Mouse (Mus musculus): ENCODE measurements around the gene Psmg1.
"Not testable (repeated sequence)": the region's sequence is repeated elsewhere in the genome, so short reads cannot be mapped to it uniquely, and the experiment has no call there.

The Psmg1 gene

DNA sequence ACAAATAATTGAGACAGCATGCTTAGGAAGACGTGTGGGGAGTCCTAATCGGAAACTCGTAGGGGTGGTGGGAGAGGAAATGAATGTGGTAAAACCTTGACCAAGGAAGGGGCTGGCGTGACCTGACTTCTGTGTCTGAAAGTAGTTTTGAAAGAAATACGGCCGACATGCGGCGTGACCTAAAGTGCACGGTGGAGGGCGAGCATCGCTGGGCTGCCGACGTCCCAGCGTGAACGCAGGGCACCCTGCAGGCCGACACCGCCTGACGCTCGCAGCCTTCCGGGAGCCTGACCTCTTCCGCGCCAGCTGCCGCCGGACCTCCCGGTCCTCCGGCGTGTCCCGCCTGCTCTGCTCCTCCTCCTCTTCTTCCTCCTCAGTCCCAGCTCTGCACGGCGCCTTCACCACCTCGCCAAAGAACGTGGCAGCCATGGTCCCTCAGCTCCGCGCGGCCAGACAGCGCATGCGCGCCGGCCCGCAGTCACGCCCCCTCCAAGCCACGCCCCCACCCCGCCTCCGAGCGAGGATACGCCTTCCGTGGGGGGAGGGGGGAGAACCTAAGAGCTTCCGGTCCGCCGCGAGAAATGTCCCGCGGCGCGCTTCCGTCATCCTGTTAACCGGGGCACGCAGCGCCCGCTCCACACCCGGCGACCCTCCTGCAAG is at the start of gene Psmg1:
Psmg1 (minus strand) TSS at position 499 of the 660 bp plus-strand sequence.
- DNase-seq (ENCODE audit: low read depth, low spot score), result peak; percentile 94

DNA sequence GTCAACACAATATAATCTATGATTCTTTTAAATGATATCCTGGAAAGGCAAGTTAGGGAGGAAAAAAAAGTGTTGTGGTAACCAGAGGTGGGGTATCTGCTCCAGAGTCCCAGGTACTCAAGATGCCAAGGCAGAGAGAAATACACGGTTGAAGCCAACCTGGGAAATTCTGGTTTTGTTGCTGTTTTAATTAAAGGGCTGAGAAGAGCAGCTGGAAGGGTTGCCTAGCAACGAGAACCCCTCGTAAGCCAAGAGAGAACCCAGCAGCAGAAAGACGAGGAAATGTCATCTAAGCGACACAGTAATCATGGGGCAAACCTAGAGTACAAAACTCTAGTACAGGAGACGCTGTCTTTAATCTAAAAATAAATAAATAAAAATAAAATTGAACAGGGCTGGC is 48.8 kb upstream of the Psmg1 start:
- DNase-seq (ENCODE audit: low read depth, low spot score), result no peak

GRCm38 (mm10) chr16:96034473-96034872 is 43.7 kb upstream of the Psmg1 start:
- DNase-seq (ENCODE audit: low read depth, low spot score), result no peak

DNA sequence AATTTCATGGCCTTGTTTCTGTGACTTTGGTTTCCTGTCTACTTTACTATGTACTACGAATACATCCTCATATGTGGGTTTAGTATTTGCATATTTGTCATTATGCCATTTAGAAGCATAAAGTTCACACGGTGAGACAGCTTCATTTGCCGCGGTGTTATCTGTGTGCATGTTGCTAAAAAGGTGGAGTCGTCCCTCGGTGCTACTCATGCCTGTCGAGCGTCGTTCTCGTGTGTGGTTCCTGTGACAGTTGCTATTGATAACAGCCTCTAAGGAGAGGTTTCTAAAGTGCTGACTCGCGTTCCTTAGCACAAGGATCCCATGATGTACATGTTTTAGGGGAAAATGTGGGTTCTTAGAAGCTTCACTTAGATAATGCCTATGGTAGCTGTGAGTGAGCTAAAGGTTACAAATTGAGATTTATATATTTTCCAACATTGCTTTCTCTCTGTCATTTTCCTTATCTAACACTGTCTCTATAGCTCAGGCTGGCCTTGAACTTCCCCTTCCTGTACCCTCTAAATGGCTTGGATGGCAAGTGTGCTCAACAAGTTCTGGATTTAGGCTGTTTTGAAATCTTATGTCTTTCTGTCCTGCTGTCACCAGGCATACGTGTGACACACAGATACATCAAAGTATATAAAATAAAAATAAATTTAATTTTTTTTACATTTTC is 41.7 kb upstream of the Psmg1 start:
- DNase-seq (ENCODE audit: low read depth, low spot score), result no peak

GRCm38 (mm10) chr16:96030476-96031102 is 39.8 kb upstream of the Psmg1 start:
- DNase-seq (ENCODE audit: low read depth, low spot score), result no peak

DNA sequence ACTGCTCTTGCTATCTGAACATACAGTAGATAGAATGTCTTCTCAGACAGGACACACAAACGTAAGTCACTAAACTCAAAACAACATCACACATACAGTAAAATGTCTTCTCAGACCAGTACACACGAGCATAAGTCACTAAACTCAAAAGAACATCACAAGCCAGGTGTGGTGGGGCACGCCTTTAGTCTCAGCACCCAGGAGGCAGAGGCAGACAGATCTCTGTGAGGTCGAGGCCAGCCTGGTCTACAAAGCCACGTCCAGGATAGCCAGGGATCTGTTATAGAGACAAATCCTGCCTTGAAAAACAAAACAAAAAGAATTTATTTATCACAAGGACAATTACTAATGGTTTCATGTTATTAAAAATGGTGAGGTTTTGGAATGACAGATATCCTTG is 35.5 kb upstream of the Psmg1 start:
- DNase-seq (ENCODE audit: low read depth, low spot score), result no peak

GRCm38 (mm10) chr16:96025244-96025643 is 34.5 kb upstream of the Psmg1 start:
- DNase-seq (ENCODE audit: low read depth, low spot score), result peak; percentile 16

GRCm38 (mm10) chr16:96021045-96021444 is 30.3 kb upstream of the Psmg1 start:
- no peak for DNase-seq (ENCODE audit: low read depth, low spot score)

DNA sequence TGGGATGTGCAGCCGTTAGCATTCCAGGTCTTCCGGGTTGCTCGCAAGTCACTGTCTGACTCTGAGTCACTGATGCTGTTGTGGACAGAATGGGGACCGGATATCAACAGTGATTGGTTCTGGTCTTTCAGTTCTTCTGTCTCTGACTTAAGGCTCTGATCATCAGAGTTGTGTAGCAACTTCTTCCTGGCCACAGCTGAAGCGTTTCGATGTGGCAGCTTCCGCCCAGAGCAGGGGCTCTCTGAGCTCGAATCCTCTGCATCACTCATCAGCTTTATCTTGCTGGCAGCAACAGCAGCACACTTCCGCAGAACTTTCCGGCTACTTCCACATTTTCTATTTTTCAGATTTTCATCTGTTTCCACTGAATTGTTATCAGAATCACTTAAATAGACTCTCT is 18.4 kb upstream of the Psmg1 start:
- not testable (repeated sequence) for DNase-seq (ENCODE audit: low read depth, low spot score)

- not testable (repeated sequence) for DNase-seq (ENCODE audit: low read depth, low spot score)
Measured at GRCm38 (mm10) chr16:96004278-96004677, 13.5 kb upstream of the Psmg1 start.

DNA sequence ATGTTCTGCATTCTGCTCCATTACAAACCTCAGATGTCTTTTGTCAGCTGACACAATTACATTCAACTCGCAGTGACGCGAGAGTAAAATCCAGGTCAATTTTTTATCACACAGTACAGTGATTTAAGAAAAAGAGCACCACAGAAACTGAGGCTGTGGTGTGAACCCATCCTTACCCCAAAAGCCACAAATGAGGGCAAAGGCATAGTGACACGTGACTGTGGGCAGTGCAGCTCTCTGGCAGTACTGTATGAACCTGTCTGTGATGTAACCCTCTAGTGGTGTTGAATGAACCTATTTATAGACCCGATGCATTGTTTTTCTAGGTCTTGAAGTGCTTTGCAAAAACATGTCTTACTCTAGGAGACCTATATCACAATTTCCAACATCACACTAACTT is 8.5 kb upstream of the Psmg1 start:
- DNase-seq (ENCODE audit: low read depth, low spot score), result no peak

DNA sequence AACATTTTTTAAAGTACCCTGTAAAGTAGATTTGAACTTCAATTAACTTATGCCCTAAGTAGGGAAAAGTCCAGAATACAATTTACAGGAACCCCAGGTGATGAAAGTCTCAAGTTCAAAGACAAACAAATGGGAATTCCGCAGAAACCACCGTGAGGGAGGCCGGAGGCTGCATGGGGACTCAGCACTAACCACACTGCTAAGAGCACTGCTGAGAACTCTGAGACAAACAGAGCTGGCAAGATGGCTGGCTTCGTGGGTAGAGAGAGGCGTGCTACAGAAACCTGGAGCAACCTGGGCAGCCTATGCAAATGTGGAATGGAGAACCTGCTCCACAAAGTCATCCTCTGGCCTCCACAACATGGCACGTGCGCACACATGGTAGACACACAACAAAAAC is 5.4 kb upstream of the Psmg1 start:
- peak; percentile 13 for DNase-seq (ENCODE audit: low read depth, low spot score)

GRCm38 (mm10) chr16:95994576-95994975 is 3.8 kb upstream of the Psmg1 start:
- DNase-seq (ENCODE audit: low read depth, low spot score), result not testable (repeated sequence)

- DNase-seq (ENCODE audit: low read depth, low spot score), result no peak
Measured at GRCm38 (mm10) chr16:95992596-95992995, 1.8 kb upstream of the Psmg1 start.

GRCm38 (mm10) chr16:95991122-95991900 is 551 bp upstream of the Psmg1 start:
- DNase-seq (ENCODE audit: low read depth, low spot score), result peak; percentile 32

- DNase-seq (ENCODE audit: low read depth, low spot score), result no peak
Measured at GRCm38 (mm10) chr16:95984911-95985310, 5.8 kb downstream of the Psmg1 start.

- peak; percentile 75 for DNase-seq (ENCODE audit: low read depth, low spot score)
Measured at GRCm38 (mm10) chr16:95983601-95984000, 7.2 kb downstream of the Psmg1 start.

DNA sequence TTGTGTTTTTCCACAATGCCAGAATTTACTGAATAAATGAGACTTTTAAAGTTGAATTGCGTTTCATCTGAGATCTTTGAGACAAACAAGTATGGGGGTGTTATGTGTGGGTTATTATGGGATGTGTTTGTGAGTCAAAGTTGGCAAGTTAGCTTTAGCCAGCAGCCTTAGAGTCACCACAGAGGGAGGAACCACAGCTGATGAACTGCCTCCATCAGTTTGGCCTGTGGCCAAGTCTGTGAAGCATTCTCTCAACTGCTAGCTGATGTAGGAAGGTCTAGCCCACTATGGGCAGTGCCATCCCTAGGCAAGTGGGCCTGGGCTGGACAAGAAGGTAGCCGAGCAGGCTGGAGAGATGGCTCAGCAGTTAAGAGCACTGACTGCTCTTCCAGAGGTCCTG is 19.9 kb downstream of the Psmg1 start:
- DNase-seq (ENCODE audit: low read depth, low spot score), result no peak

DNA sequence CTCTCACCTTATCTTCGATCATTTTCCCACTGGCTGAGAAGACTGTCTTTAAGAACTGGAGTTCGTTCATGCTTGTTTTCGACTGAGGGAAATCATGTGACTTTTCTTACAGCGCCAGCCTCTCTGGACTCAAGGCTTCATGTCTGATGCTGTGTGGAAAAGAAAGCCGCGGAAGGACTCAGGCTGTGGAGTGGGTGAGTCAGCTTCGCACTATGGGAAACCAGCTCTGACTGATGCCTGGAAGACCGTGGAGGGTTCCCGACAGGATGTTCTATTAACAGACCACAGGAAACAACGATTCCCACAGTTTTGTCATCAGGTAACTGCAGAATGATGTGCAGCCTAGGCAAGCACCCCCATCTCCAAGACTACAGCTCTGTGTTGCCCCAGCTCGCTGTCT is 23.3 kb downstream of the Psmg1 start:
- no peak for DNase-seq (ENCODE audit: low read depth, low spot score)

DNA sequence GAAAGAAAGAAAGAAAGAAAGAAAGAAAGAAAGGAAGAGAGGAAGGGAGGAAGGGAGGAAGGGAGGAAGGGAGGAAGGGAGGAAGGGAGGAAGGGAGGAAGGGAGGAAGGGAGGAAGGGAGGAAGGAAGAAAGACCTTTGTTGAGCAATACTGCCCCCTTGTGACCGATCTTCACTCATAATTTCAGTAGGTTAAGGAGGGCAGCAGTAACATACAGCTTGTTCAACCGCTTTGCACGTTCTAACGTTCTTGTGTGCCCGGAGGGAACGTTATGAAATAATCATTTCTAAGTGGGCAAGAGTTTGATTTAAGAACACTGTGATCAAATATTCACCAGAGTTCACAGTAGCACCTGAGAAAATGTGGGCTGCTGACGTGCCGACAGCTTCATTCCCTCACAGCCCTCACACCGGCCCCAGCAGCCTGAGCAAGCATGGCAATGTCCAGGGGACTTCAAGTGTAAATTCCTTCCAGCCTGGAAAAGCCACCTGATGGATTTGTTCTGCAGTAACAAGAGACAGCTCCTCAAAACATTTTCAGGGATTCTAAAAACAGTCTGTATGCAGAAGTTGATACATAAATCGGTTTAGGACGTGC is 26.2 kb downstream of the Psmg1 start:
- DNase-seq (ENCODE audit: low read depth, low spot score), result peak; percentile 55

DNA sequence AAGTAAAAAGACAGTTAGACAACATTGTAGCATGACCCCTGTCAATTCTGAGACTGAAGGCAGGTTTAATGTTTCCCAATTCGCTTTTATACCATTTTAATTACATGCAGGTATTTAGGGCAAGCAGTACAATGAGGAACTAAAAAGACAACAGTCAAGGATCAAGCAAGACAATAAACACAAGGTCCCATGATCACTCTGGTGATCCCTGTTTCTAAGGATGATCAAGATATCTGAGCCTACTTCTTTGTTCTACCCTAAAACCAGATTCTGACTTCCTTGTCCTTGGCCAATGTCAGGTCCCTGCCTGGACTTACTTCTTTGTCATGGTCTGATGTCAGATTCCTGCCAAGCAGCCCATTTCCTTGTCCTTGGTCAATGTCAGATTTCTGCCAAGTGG is 29.3 kb downstream of the Psmg1 start:
- peak; percentile 71 for DNase-seq (ENCODE audit: low read depth, low spot score)

DNA sequence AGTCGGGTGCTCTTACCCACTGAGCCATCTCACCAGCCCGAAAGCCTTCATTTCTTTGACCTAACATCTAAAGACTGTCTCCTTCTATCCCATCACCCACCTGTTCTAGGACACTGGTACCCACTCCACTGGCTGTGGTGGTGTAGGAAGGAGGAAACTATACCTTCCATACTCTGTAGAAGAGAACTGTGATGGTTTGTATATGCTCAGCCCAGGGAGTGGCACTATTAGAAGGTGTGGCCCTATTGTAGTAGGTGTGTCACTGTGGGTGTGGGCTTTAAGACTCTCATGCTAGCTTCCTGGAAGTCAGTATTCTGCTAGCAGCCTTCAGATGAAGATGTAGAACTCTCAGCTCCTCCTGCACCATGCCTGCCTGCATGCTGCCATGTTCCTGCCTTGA is 30.1 kb downstream of the Psmg1 start:
- DNase-seq (ENCODE audit: low read depth, low spot score), result peak; percentile 38

All from R1 (cell line).